Mouse (Mus musculus) ES-CJ7 (cell line): ENCODE results near the gene Olfr521.
A peak's percentile ranks its signal among the peaks of the same experiment; 100 is the strongest.
"Not testable (repeated sequence)": the region's sequence is repeated elsewhere in the genome, so short reads cannot be mapped to it uniquely, and the experiment has no call there.

Experiments
- DNase-seq: peaks from one replicate; pipeline ENCODE4 v3.0.0; 2011; ENCODE audit warnings: low read depth, low spot score

Gene Olfr521

DNA sequence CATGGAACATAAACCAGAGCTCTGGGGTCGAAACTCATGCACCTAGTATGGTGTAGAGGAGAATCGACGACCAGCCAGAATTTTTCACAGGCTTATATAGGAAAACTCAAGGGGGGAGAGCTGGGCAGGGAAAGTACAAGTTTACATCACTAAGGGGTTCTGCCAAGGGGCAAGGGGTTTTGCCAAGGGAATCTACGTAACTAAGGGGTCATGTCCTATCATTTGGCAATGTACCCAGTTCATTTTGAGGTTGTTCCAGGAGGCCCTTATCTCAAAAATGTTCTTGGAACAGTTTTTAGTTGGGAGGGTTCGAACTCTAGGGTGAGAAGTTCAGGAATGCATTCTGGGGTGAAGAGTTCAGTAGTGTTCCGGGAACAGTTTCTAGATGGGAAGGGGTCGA lies 43.7 kb downstream of the Olfr521 start:
- DNase-seq: not testable (repeated sequence)

DNA sequence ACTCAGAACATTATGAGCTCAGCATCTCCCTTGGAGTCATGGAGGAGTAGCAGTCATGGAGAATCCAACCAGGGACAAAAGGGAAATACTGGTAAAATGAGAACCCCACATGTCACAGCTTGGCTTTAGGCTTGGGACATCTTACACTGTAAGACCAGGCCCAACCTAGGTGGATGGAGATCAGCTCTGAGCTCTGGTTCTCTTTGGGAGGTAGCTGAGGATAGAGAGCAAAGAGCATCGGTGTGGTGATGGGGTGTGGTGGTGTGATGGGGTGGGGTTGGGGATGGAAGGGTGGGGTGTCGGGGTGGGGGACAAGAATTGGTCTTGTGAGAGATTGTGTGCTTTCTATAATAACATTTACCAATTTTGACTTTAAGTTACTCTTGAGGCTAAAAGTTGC lies 47.5 kb downstream of the Olfr521 start:
- no peak for DNase-seq

DNA sequence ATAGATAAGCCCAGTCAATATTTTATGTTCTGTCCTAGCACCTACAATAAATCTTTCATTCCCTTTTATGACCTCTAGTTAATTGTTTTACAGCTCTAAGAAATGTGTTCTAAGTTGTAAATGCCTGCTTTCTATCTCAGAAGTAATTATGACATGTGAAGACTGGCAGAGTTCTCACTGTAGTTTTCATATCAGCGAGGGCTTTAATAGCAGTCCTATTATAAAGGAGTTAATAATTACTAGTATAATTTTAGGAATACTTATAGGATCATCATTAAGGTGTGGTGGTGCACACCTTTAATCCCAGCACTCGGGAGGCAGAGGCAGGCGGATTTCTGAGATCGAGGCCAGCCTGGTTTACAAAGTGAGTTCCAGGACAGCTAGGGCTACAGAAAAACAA lies 48.4 kb downstream of the Olfr521 start:
- no peak for DNase-seq

DNA sequence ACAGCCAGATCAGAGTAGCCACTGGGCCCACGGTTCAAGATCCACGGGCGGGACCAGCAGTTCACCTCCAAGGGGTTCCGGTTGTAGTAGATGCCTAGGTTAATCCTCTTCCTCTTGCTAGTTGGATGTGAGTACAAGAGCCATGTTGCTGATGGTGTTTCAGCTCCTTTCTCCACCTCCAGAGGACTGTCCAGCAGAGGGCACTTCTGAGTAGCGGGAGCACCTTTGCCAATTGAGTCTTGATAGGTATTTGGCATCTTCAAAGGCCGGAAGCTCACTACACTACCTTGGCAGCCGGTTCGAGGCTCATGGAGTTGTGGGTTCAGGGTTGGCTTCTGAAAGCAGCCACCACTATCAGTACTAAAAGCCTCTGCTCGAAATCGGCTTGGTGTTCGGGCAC lies 50.1 kb downstream of the Olfr521 start:
- peak; percentile 54 for DNase-seq

DNA sequence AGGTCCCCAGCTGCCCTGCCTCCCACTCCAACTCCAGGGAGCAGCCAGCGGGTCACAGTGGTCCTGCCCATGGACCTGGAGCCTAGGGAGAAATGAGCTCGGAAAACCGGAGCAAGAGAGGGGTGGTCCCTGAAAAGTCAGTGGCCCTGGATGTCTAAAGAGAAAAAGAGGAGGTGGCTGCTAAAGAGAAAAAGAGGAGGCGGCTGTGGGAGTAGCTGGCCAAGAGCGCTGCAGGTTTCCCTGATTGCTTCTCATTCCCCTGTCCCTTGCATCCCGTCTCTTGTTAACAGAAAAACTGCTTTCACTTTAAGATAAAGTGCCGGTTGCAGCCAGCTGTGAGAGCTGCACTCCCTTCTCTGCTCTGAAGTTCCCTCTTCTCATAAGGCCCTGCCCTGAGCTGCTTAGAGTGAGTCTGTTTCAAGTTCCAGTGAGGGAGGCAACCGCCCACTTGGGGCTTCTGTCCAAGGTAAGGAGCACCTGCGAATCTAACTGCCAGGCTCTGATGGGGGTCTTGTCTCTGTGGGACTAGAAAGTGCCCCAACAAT lies 54.9 kb downstream of the Olfr521 start:
- not testable (repeated sequence) for DNase-seq
